Mouse (Mus musculus): ENCODE results near the gene Ears2.

Ears2 gene

GRCm38 (mm10) chr7:122066945-122067516 lies at the start of gene Ears2, which contains the start of gene Ubfd1:
Gene Ears2, minus strand, starts transcription at chr7:122067263.
Gene Ubfd1, plus strand, starts transcription at chr7:122067175.
- peak; percentile 95 to 97 for DNase-seq (ENCODE audit: low spot score in 2 of 2)

- DNase-seq (ENCODE audit: low spot score in 2 of 2) = no peak
Measured at GRCm38 (mm10) chr7:122108206-122108605, 41.1 kb upstream of the Ears2 start.

- peak; percentile 70 to 76 for DNase-seq (ENCODE audit: low spot score in 2 of 2)
Measured at GRCm38 (mm10) chr7:122101747-122102244, 34.7 kb upstream of the Ears2 start, which contains the start of gene Ndufab1. Gene Ndufab1, minus strand, starts transcription at chr7:122101886.

- DNase-seq (ENCODE audit: low spot score in 2 of 2) = peak in 1 of 2 experiments; percentile 29
Measured at GRCm38 (mm10) chr7:122101014-122101746, 34.1 kb upstream of the Ears2 start.

GRCm38 (mm10) chr7:122099222-122099621 lies 32.2 kb upstream of the Ears2 start:
- no peak for DNase-seq (ENCODE audit: low spot score in 2 of 2)

- no peak for DNase-seq (ENCODE audit: low spot score in 2 of 2)
Measured at GRCm38 (mm10) chr7:122098009-122098408, 30.9 kb upstream of the Ears2 start.

- no peak for DNase-seq (ENCODE audit: low spot score in 2 of 2)
Measured at GRCm38 (mm10) chr7:122094564-122095330, 27.7 kb upstream of the Ears2 start.

GRCm38 (mm10) chr7:122087195-122087982 lies 20.3 kb upstream of the Ears2 start:
- no peak for DNase-seq (ENCODE audit: low spot score in 2 of 2)

- no peak for DNase-seq (ENCODE audit: low spot score in 2 of 2)
Measured at GRCm38 (mm10) chr7:122081071-122081470, 14.0 kb upstream of the Ears2 start.

- no peak for DNase-seq (ENCODE audit: low spot score in 2 of 2)
Measured at GRCm38 (mm10) chr7:122079798-122080554, 12.9 kb upstream of the Ears2 start.

GRCm38 (mm10) chr7:122074374-122074773 lies 7.3 kb upstream of the Ears2 start:
- DNase-seq (ENCODE audit: low spot score in 2 of 2) = no peak

GRCm38 (mm10) chr7:122067517-122068381 lies 686 bp upstream of the Ears2 start:
- peak in 1 of 2 experiments; percentile 12 for DNase-seq (ENCODE audit: low spot score in 2 of 2)

- DNase-seq (ENCODE audit: low spot score in 2 of 2) = no peak
Measured at GRCm38 (mm10) chr7:122066102-122066944, 740 bp downstream of the Ears2 start.

- no peak for DNase-seq (ENCODE audit: low spot score in 2 of 2)
Measured at GRCm38 (mm10) chr7:122065656-122066055, 1.4 kb downstream of the Ears2 start.

GRCm38 (mm10) chr7:122056633-122057032 lies 10.4 kb downstream of the Ears2 start:
- no peak for DNase-seq (ENCODE audit: low spot score in 2 of 2)

GRCm38 (mm10) chr7:122050834-122051233 lies 16.2 kb downstream of the Ears2 start:
- DNase-seq (ENCODE audit: low spot score in 2 of 2) = no peak

- DNase-seq (ENCODE audit: low spot score in 2 of 2) = no peak
Measured at GRCm38 (mm10) chr7:122048191-122048590, 18.9 kb downstream of the Ears2 start.

- DNase-seq (ENCODE audit: low spot score in 2 of 2) = no peak
Measured at GRCm38 (mm10) chr7:122046813-122047212, 20.2 kb downstream of the Ears2 start.

GRCm38 (mm10) chr7:122045711-122046110 lies 21.4 kb downstream of the Ears2 start:
- no peak for DNase-seq (ENCODE audit: low spot score in 2 of 2)

All from frontal cortex, postnatal 14 days (tissue).